Mouse (Mus musculus): ENCODE data around the gene Apol6. TPM values are rescaled to one million over a fixed set of nuclear protein-coding genes. Genes with fewer than 3 reads are reported as not detected.

Gene Apol6
- 0.06 TPM for polyA plus RNA-seq (2012; fragmentation: generic; extraction: Trizol)
- long read RNA-seq, experiment 1 = 0 reads
- long read RNA-seq, experiment 2, partial matches to known transcripts = 0 of 1 reads
- long read RNA-seq, experiment 2, other reads (novel, unspliced or antisense) = 0 of 1 reads

GRCm38 (mm10) chr15:77044597-77045320, at the start of gene Apol6:
Apol6 (plus strand) TSS chr15:77044729.
- Histone ChIP-seq H3ac (ENCODE audit: control insufficient read depth, insufficient read length, low read depth) (no peak within 1 kb of the TSS), H3K27me3 (ENCODE audit: control insufficient read depth, insufficient read depth, insufficient read length) (peaks cover 6% of the 10 kb centered on the region), H3K4me3 (ENCODE audit: insufficient read depth, poor library complexity, severe bottlenecking) (no peak within 1 kb of the TSS), H3K36me3 (ENCODE audit: control insufficient read depth, insufficient read depth) (no peaks in the 10 kb centered on the region), H3K79me2 (ENCODE audit: control insufficient read depth, insufficient read depth) (no peaks in the 10 kb centered on the region), H3K79me3 (ENCODE audit: low read depth) (no peaks in the 10 kb centered on the region)
- TF ChIP-seq MYOG (IDR thresholded peaks at IDR 0.05; ENCODE audit: control insufficient read depth, extremely low read depth, insufficient read length) (no peak), USF1 (IDR thresholded peaks at IDR 0.05; ENCODE audit: low read depth) (no peak), MAX (IDR thresholded peaks at IDR 0.05) (no peak), MYOD1 (IDR thresholded peaks at IDR 0.05; ENCODE audit: control insufficient read depth, insufficient read length, low read depth) (no peak), CTCF (IDR thresholded peaks at IDR 0.05; ENCODE audit: control insufficient read depth, insufficient read depth, insufficient read length) (no peak), CEBPB (IDR thresholded peaks at IDR 0.05; ENCODE audit: low read depth) (no peak), FOSL1 (IDR thresholded peaks at IDR 0.05; ENCODE audit: insufficient read depth, low read length, poor library complexity, severe bottlenecking) (no peak)

- Histone ChIP-seq H3ac (ENCODE audit: control insufficient read depth, insufficient read length, low read depth) (no peak overlapping the region), H3K79me2 (ENCODE audit: control insufficient read depth, insufficient read depth) (no peaks in the 10 kb centered on the region), H3K36me3 (ENCODE audit: control insufficient read depth, insufficient read depth) (no peaks in the 10 kb centered on the region), H3K27me3 (ENCODE audit: control insufficient read depth, insufficient read depth, insufficient read length) (peaks cover 34% of the 10 kb centered on the region), H3K79me3 (ENCODE audit: low read depth) (no peaks in the 10 kb centered on the region), H3K4me3 (ENCODE audit: insufficient read depth, poor library complexity, severe bottlenecking) (no peak overlapping the region)
- TF ChIP-seq MAX (IDR thresholded peaks at IDR 0.05) (no peak), CEBPB (IDR thresholded peaks at IDR 0.05; ENCODE audit: low read depth) (no peak), CTCF (IDR thresholded peaks at IDR 0.05; ENCODE audit: control insufficient read depth, insufficient read depth, insufficient read length) (no peak), FOSL1 (IDR thresholded peaks at IDR 0.05; ENCODE audit: insufficient read depth, low read length, poor library complexity, severe bottlenecking) (no peak)
These were observed 46.5 kb upstream of the Apol6 start for GRCm38 (mm10) chr15:76998048-76998447.

DNA sequence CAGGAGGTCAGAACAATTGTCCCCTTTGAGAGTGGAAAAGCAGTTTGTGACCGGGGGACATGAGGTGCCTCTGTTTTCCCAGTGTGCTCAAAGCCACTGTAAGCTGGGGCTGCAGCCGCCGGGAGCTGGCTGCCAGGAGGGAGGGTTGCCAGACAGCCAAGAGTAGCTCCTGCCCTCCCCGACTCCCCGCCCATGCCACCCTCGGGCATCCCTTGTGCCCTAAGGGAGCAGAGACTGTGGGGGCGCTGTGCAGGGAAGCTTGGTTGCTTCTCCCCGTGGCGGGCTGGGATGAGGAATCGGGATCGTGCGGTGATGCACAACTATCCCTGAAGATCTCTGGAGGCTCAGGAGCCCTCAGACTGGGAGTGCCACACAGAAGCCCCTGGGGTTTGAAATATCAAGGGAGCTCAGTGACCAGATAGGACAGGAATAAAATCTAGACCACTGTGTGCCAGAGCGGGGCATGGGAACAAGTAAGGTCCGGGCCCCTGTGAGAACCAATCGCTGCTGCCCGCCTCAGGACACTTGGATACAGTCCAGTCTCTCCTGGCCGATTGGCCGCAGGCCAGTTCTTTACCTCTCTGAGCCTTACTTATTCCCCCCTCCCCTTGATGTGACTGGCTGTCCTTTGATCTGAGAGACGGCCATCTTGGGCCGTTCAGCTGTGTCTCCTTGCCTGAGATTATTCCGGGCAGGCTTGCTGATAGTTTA, 45.5 kb upstream of the Apol6 start:
- H3ac ChIP-seq (ENCODE audit: control insufficient read depth, insufficient read length, low read depth) = no peak overlapping the region
- peaks cover 34% of the 10 kb centered on the region for H3K27me3 ChIP-seq (ENCODE audit: control insufficient read depth, insufficient read depth, insufficient read length)

GRCm38 (mm10) chr15:77003173-77003867, 41.2 kb upstream of the Apol6 start:
- Histone ChIP-seq H3K79me3 (ENCODE audit: low read depth) (no peaks in the 10 kb centered on the region), H3ac (ENCODE audit: control insufficient read depth, insufficient read length, low read depth) (no peak overlapping the region), H3K4me3 (ENCODE audit: insufficient read depth, poor library complexity, severe bottlenecking) (no peak overlapping the region), H3K36me3 (ENCODE audit: control insufficient read depth, insufficient read depth) (no peaks in the 10 kb centered on the region), H3K79me2 (ENCODE audit: control insufficient read depth, insufficient read depth) (no peaks in the 10 kb centered on the region), H3K27me3 (ENCODE audit: control insufficient read depth, insufficient read depth, insufficient read length) (peaks cover 27% of the 10 kb centered on the region)
- TF ChIP-seq CEBPB (IDR thresholded peaks at IDR 0.05; ENCODE audit: low read depth) = no peak

More for the DNA sequence above, 45.5 kb upstream of the Apol6 start:
- no peak overlapping the region for H3K4me3 ChIP-seq (ENCODE audit: insufficient read depth, poor library complexity, severe bottlenecking)
- no peaks in the 10 kb centered on the region for H3K79me2 ChIP-seq (ENCODE audit: control insufficient read depth, insufficient read depth)
- no peaks in the 10 kb centered on the region for H3K36me3 ChIP-seq (ENCODE audit: control insufficient read depth, insufficient read depth)
- no peaks in the 10 kb centered on the region for H3K79me3 ChIP-seq (ENCODE audit: low read depth)
- no peak for TF ChIP-seq MAX (IDR thresholded peaks at IDR 0.05)
- TF ChIP-seq CTCF (IDR thresholded peaks at IDR 0.05; ENCODE audit: control insufficient read depth, insufficient read depth, insufficient read length) = peak; percentile 32
- no peak for TF ChIP-seq MYOD1 (IDR thresholded peaks at IDR 0.05; ENCODE audit: control insufficient read depth, insufficient read length, low read depth)

DNA sequence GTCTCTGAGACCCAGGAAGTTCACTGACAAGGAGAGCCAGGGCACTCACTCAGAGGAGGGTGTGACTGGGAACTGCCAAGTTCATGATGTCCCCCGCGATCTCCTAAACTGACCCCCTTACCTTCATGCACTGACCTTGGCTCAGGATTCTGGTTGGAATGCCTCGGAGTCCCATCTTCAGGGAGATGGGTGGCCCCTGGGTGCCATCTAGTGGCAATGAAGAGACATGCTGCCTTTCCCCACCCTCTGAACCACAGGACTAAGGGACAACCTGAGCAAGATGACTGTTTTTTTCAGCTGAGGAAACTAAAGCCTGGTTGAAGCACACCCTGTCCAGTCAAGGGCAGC, 40.7 kb upstream of the Apol6 start:
- Histone ChIP-seq H3K79me2 (ENCODE audit: control insufficient read depth, insufficient read depth) (no peaks in the 10 kb centered on the region), H3K36me3 (ENCODE audit: control insufficient read depth, insufficient read depth) (no peaks in the 10 kb centered on the region), H3ac (ENCODE audit: control insufficient read depth, insufficient read length, low read depth) (no peak overlapping the region), H3K79me3 (ENCODE audit: low read depth) (no peaks in the 10 kb centered on the region), H3K4me3 (ENCODE audit: insufficient read depth, poor library complexity, severe bottlenecking) (no peak overlapping the region), H3K27me3 (ENCODE audit: control insufficient read depth, insufficient read depth, insufficient read length) (peaks cover 23% of the 10 kb centered on the region)
- TF ChIP-seq FOSL1 (IDR thresholded peaks at IDR 0.05; ENCODE audit: insufficient read depth, low read length, poor library complexity, severe bottlenecking) (no peak), MAX (IDR thresholded peaks at IDR 0.05) (no peak), USF1 (IDR thresholded peaks at IDR 0.05; ENCODE audit: low read depth) (no peak), CTCF (IDR thresholded peaks at IDR 0.05; ENCODE audit: control insufficient read depth, insufficient read depth, insufficient read length) (peak; percentile 85)

GRCm38 (mm10) chr15:77008851-77009250, 35.7 kb upstream of the Apol6 start:
- Histone ChIP-seq H3K79me2 (ENCODE audit: control insufficient read depth, insufficient read depth) (no peaks in the 10 kb centered on the region), H3K36me3 (ENCODE audit: control insufficient read depth, insufficient read depth) (no peaks in the 10 kb centered on the region), H3K27me3 (ENCODE audit: control insufficient read depth, insufficient read depth, insufficient read length) (peaks cover 4% of the 10 kb centered on the region), H3K79me3 (ENCODE audit: low read depth) (no peaks in the 10 kb centered on the region), H3ac (ENCODE audit: control insufficient read depth, insufficient read length, low read depth) (no peak overlapping the region), H3K4me3 (ENCODE audit: insufficient read depth, poor library complexity, severe bottlenecking) (no peak overlapping the region)
- TF ChIP-seq FOSL1 (IDR thresholded peaks at IDR 0.05; ENCODE audit: insufficient read depth, low read length, poor library complexity, severe bottlenecking) = no peak
- TF ChIP-seq CEBPB (IDR thresholded peaks at IDR 0.05; ENCODE audit: low read depth) = no peak
- no peak for TF ChIP-seq MYOG (IDR thresholded peaks at IDR 0.05; ENCODE audit: control insufficient read depth, extremely low read depth, insufficient read length)
- TF ChIP-seq MAX (IDR thresholded peaks at IDR 0.05) = no peak
- no peak for TF ChIP-seq USF1 (IDR thresholded peaks at IDR 0.05; ENCODE audit: low read depth)
- TF ChIP-seq MYOD1 (IDR thresholded peaks at IDR 0.05; ENCODE audit: control insufficient read depth, insufficient read length, low read depth) = no peak
- no peak for TF ChIP-seq CTCF (IDR thresholded peaks at IDR 0.05; ENCODE audit: control insufficient read depth, insufficient read depth, insufficient read length)

All from C2C12 (cell line).